Mouse (Mus musculus) layer of hippocampus, adult 9-11 months (tissue): Measurements from ENCODE around the gene Fam53b.
A peak's percentile ranks its signal among the peaks of the same experiment; 100 is the strongest.

ENCODE experiments used
- DNase-seq: peaks from one replicate; pipeline ENCODE4 v3.0.0; 2022

The Fam53b gene

DNA sequence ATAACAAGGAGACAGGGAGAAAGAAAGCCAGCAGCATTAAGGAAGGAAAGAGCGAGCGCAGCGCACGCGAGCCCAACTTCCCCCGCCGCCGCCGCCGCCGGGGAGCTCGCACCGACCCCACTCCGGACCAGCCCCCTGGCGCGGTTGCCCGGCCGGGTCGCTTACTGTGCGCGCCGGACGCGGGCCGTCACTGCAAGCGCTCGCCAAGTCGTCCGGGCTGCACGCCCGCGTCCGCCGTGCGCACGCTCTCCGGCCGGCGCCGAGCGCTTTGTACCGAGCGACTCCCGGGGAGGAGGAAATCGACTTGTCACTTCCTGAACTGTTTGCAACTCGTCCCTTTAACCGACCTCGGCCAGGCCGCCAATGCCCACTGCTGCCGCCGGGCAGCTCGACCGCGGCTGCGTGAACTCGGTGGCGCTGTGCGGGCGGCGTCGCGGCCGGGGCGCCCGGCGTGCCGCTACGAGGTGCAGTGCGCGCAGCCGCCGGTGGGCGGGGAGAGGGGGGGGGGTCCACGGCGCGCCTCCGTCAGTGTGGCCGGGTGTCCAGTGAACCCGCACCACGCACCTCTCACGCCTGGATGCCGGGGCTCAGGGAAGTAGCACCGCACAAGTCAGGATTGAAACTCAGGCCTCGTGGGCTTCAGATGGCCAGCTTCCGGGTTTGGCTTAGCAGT lies at the start of gene Fam53b:
Fam53b (minus strand) TSS at position 471 of the 673 bp plus-strand sequence.
- DNase-seq: peak; percentile 67

DNA sequence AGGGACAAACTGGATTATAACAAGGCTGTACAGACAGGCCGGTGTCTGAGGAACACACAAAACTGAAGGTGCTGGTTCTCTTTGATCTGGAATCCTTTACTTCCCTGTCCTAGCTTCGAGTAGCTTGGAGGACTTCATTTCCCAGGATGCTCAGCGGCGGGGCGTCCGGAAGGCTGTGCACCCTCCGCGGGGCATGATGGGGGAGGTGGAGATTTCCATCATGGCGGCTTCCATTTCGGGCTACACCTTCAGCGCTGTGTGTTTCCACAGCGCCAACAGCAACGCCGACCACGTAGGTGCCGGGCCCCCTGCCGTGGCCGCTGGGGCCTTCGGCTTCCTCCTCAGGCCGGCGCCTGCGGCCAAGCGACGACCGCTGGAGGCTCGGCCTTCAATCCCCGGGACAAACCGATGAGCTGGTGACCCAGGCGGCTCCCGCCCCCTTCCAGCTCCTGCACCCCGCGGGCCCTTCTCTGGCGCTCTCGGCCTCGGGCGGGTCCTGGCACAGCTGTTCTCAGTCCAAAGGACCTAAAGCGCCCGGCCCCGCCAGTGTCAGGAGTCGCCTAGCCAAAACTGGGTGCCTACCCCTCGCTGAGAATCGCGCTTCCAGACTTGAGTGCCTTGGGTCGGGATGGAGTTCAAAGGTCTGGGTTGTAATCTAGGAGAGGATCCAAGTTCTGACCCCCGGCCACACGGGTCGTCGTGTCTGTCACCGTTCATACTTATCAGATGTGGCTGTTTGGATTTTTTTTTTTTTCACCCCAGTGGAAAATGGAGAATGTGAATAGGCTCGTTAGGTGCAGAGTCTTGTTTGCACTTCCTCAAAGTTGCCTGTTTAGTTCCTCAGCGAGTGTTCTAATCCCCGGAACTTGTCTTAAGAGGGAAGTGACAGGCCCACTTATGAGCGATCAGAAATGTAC lies 45.6 kb upstream of the Fam53b start, which contains the start of gene Abraxas2:
Abraxas2 (plus strand) TSS at position 184 of the 917 bp plus-strand sequence.
- DNase-seq: peak; percentile 87

DNA sequence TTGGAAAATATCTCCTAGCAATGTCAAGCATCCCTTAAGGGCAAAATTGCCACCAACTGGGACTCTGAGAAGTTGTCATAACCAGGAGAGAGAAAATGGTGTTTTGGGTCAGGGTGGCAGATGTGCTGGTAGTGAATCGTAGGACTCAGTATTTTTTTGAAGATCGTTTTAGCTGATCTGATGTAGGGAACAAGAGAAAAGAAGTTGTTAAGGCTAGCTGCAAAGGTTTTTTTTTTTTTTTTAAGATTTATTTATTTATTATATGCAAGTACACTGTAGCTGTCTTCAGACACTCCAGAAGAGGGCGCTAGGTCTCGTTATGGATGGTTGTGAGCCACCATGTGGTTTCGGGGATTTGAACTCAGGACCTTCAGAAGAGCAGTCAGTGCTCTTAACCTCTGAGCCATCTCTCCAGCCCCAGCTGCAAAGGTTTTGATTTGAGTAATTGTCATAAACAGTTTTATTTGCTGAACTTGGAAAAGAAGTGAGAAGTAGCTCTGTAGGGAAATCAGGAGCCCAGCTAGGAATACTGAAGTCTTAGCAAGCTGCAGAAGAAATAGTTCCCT lies 44.4 kb upstream of the Fam53b start:
- no peak for DNase-seq

DNA sequence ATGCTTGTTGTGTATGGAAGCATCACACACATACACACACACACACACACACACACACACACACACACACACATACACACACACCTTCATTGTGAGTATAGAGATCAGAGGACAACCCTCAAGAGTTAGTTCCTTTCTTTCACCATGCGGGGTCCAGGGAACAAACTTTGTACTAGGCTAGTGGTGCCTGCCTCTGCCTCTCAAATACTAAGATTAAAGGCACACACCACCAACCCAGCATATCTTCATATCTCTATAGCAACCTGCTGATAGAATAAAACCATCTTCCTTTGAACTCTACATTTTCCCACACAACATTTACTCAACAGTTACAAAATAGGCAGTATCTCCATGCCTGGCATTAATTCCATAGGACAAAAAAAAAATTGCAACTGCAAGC lies 42.4 kb upstream of the Fam53b start:
- no peak for DNase-seq

DNA sequence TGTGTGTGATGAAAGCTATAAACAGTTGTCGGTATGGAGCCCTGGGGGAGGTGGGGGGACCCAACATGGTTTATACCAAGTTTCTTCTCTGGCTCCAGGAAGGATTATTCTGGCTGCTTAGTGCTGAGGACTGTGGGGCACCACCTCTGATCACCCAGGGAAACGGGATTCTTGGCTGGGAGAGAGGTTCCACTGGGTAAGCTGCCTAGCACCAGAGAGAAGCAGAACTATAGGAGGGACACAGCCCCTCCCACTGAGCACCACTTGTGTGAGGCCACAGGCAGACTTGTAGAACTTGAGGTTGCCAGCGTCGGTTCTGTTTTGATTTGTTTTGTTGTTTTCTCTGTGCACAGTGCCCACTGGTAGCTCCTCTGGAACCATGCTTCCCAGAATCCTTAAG lies 40.3 kb upstream of the Fam53b start:
- DNase-seq: peak; percentile 27

DNA sequence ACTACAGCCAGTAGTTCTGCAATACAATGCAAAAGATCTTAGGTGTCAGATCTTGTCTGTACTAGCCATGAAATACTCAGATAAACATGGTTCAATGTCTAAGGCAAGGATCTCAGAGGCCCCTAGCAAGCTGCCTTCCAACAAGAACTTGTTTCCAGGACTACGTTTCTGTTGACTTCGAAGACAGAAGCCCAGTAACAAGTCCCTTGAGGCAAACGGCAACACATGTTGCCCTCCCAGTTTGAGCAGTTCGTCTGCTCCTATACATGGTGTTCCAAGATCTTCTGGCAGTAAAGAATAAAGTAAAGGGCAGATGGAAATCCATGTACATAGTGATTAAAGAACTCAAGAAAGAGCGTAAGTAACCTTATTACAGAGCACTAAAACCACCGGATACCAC lies 39.7 kb upstream of the Fam53b start:
- no peak for DNase-seq

DNA sequence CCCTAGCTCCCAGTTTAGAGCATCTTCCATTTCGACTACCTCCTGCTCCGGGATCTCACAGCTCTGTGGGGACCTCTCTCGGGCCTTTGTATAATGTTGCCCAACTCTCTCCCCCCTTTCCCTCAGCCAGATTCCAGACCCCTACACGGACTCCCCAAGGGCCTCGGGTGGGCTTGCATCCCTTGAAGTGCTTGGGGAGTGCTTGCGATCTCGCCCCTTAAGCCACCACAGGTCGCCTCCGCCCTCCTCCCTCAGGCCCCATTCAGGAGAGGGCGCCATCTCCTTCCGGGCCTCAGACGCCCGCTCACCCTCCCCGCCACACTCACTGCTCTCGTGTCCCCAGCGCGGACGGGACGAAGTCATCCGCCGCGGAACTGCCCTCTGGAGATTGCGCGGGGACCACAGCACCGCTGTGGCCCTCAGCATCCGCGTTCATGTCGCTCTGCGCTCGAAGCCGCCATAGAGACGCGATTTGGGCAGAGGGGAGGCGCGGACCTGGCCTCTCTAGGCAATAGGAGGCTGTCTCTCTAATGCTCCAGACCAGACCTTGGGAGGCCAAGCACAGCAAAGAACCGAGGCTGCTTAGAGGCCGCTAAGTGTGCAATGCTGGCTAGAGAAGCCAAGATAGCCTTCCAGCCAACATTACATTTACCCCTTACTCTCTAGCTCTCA lies 38.6 kb upstream of the Fam53b start, which contains the start of gene Eef1akmt2:
Eef1akmt2 (minus strand) TSS at position 501 of the 672 bp plus-strand sequence.
- DNase-seq: peak; percentile 88

DNA sequence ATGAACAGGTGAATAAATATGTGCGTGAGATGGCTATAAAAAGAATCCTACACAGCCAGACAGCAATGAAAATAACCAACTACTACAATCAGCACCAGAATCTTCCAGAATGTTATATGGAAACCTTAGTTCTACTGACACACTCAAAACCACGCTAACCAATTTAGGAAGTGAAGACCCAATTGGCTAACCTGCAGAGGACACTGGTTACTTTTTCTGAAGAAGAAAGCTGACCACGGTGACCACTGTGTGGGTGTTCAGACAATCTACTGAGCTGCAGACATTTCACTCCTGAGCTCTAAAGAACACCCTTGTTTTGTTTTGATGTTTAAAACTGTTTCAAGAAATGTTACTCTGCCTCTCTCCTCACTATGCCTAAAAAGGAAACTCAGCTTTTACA lies 29.5 kb upstream of the Fam53b start:
- no peak for DNase-seq

DNA sequence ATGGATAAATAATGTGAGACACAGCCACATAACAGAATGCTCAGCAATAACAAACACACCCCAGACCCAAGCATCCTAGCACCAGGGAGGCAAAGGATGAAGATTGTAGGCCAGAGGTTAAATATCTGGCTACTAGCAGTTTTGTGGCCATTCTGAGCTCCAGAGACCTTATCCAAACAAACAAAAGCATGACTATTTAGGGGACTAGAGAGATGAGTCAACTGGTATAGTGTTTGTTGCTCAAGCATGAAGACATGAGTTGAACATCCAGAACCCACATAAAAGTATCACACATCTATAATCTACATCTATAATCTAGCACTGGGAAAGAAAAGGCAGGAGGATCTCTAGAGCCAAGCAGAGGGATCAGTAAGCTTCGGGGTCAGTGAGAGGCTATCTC lies 28.8 kb upstream of the Fam53b start:
- DNase-seq: no peak

DNA sequence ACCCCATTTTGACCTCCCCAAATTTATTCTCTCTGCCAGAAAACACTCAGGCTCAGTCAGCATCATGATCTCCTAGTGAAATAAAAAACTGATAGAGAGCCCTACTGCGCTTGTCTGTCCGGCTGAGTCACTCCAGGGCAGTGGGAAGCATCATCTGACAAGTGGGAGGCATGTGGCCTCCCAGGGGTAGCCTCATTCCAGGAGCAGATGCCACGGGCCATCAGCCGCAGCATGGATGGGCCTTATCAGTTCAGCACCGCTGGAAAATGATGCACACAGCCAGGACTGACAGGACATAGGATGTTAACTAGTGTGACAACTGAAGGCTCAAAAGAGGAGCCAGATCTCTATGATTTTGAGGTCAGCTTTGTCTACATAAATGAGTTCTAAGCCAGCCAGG lies 27.6 kb upstream of the Fam53b start:
- DNase-seq: no peak

DNA sequence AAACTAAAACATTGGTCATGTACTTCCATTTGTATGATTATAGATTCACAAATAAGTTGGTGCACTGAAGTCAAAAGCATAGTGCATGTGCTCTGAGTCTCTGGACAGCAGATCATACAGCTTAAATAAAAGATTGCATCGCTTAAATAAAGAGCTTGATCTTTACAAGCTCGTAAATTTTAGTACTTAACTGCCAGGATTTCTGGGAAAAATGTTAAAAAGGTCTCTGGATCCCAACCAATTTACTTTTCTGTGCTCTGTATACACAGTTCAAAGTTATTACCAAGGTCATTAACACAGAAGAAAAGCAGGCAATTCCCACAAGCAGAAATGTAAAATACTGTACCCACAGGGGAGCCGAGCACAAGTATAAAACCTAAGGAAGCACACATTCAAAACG lies 17.3 kb upstream of the Fam53b start:
- DNase-seq: no peak

DNA sequence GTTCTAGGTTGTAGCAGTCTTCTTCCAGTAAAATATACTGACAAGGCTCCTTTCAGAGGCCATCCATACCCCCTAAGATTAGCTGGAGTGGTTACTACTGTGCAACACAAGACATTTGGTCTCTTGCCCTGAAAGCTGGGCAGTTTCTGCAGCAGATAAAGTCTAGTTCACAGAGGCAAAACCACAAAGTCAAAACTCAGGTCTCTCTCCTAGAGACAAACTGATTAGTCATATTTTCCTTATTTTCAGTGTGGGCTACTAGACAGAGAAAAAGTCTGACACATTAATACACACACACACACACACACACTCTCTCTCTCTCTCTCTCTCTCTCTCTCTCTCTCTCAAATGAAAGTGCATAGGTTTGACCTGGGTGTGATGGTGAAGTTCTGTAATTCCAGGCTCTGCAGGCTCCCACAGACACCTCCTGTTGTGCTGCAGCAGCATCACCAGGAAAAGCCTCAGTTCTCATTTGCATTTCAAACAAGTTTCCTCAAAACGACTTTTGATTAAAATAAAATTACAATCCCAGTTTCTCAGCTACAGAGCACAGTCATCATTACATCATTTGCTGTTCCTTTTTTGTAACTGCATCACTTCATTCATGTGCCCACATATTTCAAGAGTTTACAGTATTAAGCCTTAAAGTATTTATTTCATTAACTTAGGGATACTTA lies 10.8 kb upstream of the Fam53b start:
- no peak for DNase-seq

DNA sequence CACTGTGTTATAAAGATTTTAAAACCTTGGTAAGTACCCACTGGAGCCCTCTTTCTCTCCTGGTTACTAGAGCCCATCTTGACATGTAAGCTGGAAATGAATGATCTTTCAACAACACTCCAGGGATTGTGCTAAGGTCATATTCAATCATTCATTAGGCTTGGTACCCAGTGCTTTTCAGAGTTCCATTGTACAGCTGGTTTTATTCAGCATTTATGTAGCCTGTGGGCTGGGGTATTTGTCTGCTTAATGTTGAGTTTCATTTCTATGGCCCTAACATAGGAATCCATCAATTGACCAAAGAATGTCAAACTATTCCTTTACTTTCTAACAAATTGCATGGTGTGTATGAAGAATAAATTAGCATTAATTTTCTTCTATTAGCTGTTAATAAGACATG lies 10.1 kb upstream of the Fam53b start:
- DNase-seq: no peak

DNA sequence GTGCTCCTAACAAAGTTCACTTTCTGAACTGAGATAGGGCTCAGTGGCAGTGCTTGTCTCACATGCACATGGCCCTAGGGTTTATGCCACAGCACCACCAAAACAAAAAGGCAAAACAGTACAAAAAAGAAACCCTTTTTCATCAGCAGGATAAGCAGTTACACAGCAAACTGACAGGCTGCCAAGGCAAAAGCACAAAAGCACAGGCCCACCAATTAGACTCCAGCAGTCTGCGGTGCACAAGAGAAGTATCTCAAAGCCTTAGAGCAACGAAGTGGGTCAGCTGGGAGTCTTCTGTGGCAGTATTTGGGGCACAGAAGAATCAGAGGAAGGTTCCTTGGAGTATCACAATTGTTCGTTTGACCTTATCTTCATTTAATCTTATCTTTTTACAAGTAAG lies 7.0 kb upstream of the Fam53b start:
- DNase-seq: no peak

DNA sequence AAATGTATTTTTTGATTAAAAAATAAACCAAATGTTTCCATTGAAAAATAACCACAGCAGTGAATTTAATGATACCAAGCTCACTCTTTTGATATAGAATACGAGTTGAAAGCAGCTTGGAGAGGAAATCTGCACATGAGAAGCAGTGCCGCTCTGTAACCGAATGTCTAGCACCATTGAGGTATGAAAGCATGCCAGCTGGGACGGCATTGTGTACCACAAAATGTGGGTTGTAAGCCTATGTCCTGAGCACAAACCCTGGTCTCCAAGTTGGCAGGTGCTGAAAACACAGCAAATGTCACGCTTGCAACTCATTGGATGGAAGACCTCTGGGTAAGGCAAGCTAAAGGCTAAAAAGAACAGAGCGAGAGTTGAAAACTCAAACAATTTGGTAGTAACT lies 3.4 kb upstream of the Fam53b start:
- no peak for DNase-seq

DNA sequence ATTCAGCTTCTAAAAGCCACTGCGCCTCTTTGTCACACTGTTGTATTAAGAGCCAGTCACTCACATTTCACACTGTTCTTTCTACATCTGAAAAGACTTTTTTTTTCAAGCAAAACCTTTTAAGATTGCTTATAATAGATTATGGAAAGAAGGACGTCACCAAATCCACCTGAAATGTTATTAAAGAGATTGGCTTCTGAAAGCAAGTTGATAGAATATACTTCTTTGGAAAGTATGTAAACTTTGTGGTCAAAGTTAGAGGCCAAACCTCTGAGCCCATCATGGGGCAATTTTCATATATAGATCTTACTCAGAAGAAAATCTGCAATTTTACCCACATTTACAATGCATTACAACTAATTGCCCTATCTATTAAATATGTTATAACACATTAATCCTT lies 2.8 kb upstream of the Fam53b start:
- no peak for DNase-seq

DNA sequence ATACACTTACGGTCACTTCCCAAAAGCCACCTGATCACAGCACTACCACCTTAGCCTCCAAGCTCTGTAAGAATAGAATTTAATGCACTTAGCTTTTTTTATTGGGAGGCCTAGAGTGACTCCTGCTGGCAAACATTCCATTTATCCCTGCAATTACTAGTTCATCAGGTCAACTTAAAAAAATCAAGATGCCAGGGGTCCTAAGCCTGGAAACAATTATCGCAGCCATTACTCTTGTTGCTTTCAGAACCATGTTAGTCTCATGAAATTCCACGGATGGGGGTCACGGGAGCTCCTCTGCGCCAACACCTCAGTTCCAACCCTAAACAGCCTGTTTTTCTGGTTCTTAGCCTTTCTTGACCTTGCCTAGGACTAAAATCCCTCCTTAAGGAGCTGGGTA lies 1.4 kb upstream of the Fam53b start:
- DNase-seq: no peak

DNA sequence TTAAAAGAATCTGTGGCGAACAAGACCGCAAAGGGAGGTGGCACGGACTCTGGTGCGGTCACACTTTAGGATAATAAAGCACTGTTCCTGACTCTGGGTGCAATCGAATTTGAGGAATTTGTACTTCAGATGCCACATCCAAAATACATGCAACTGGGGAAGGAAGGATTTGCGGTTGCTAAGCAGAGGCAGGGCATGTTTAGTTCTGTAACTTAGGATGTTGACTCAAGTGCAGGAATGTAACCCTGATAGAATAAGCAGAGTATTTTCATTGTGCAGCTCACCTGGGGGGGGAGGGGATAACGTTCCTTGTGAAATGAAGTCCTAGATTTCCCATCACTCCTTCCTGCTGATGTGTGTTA lies 384 bp upstream of the Fam53b start:
- no peak for DNase-seq

DNA sequence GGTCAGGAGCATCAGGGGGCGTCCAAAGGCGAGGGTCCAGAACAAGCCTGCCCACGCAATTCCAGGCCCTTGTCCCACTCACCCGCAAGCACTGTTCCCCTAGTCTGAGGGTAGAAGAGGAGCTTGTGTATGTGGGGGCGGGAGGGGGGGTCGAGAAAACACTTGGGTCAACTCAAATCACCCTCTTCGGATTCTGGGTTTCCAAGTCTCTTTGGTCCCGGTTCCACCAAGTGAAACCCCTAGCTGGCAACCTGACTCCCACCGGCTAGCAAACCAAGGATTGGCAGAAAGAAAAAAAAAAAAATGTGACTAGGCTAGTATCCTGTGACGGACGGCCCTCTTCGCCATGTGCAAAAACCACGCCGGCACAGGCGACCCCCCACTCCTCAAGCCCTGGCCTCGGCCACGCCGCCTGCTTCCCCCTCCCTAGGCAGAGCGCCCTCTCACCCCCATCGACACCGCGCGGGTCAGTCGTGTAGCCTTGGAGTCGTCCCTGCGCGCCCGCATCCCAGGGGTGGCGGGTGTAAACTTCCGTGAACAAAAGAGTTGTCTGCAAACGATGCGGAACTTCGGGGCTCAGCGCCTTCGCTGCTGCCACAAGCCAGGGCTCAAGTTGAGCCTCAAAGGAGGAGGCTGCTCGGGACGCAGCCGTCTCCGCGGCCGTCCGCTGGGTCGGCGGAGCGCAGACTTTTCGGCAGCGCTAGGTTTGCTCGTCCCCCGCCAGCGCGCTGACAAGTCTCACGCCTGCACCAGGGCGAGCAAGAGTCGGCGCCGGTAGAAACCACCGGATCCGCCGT lies 869 bp downstream of the Fam53b start:
- no peak for DNase-seq

DNA sequence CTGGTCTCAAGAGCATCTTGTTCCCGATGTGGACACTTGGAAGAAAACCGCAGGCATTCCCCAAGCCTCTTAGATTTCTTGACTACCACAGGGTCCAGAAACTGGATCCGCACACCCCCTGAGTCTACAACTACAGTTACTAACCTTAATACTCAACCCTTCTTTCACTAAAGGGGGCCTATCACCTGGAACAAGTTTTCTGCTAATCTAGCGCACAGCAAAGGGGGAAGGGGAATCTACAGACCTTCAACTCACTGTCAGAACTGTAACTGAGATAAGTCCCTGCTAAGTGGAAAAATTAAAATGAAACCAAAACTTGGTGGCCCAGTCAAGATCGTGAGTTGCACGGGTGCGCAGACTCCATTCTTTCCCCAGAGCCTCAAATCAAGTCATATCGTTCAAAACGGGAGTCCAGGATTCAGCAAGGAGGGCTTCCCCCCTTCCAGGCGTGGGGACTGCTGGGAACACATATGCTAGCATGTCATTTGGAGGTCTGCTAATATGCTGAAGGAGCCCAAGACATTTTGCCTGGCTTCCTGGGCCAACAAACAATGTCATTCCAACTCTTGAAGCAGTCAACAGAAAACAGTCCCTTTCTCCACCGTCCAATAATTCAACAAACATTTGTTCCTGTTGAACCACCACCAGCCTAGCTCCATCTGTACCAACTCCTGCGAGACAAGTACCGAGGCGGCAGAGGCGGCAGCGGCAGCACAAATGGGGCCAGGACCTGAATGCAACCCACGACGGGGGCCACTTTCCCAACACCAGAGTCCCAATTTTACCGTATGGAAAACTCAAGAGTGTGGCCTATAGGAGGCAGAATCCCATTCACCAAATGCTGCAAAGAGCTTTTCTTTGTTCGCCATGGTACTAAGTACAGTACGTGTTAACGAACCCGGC lies 1.7 kb downstream of the Fam53b start:
- no peak for DNase-seq

DNA sequence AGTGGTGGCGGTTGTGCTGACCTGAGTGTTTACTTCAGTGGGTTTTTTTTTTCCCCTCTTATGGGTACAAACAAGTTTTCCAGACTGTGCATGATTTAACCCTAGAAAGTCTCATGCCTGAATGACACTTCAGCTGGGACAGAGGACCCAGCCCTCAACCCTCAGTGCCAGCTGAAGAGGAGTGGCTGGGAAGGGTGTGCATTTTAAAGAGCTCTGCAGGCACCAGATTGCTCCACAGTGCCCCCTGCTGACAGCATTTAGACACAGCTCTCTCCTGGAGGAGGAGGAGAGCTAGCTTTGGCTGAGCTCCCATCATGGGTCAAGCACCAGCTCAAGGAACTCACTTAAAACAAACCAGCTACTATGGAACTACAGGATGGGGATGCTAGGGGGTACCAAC lies 2.8 kb downstream of the Fam53b start:
- peak; percentile 87 for DNase-seq
